Mouse (Mus musculus) kidney, embryonic 16.5 days (tissue): ENCODE measurements around the gene Exoc6b. TPM values are rescaled to one million over a fixed set of nuclear protein-coding genes. Genes with fewer than 3 reads are reported as not detected.

ENCODE experiments used
- ATAC-seq: fragments of 200-750 bp; cut with Nextera tagmentation; 2 replicates; pipeline ENCODE4 v1.8.0; 2017; ENCODE audit warnings: moderate TSS enrichment; ENCODE audit not compliant: low FRiP score, low TSS enrichment
- H3K27ac ChIP-seq: fragments of 300-500 bp; sonication (generic); 2 replicates; pipeline ENCODE4 v1.5.1; 2014; ENCODE audit warnings: low read length
- H3K27me3 ChIP-seq: fragments of 300-500 bp; sonication (generic); 2 replicates; pipeline ENCODE4 v1.6.1; 2014; ENCODE audit warnings: low read length, control low read depth, mixed read lengths; ENCODE audit not compliant: insufficient read depth
- H3K36me3 ChIP-seq: fragments of 300-500 bp; sonication (generic); 2 replicates; pipeline ENCODE4 v1.6.1; 2014; ENCODE audit warnings: low read length, control low read depth, mixed read lengths; ENCODE audit not compliant: insufficient read depth
- H3K4me1 ChIP-seq: fragments of 300-500 bp; sonication (generic); 2 replicates; pipeline ENCODE4 v1.6.1; 2014; ENCODE audit warnings: low read length, control low read depth, mixed read lengths; ENCODE audit not compliant: insufficient read depth
- H3K4me2 ChIP-seq: fragments of 300-500 bp; sonication (generic); replicated peaks from 2 replicates; pipeline ENCODE4 v1.6.1; 2014; ENCODE audit warnings: low read depth, low read length
- H3K4me3 ChIP-seq: fragments of 300-500 bp; sonication (generic); 2 replicates; pipeline ENCODE4 v1.5.1; 2014; ENCODE audit warnings: mild to moderate bottlenecking, low read length
- H3K9ac ChIP-seq: fragments of 300-500 bp; sonication (generic); replicated peaks from 2 replicates; pipeline ENCODE4 v1.6.1; 2014; ENCODE audit warnings: low read length
- H3K9me3 ChIP-seq: fragments of 300-500 bp; sonication (generic); 2 replicates; pipeline ENCODE4 v1.6.1; 2016; ENCODE audit warnings: low read length, control low read depth
- WGBS: fragments of 180-500 bp; shearing (Covaris S2); extraction: QIAGEN DNeasy Blood & Tissue Kit; methylation state at CpG from one replicate; pipeline ENCODE4 v1.1.7; 2014; 5-methylcytosine and 5-hydroxymethylcytosine counted together
- polyA plus RNA-seq: library from polyadenylated mRNA; unstranded; fragments of >200 nt; fragmentation: Nextera tagmentation; extraction: Ambion mirVana; gene quantifications from 2 replicates; pipeline ENCODE4 v1.2.1, GENCODE M21; 2015

Exoc6b gene
- polyA plus RNA-seq, 1 experiment from 2014 or later: 27.6 TPM

GRCm38 (mm10) chr6:85068322-85069022, 841 bp downstream of the Exoc6b start:
- H3K36me3 ChIP-seq: no peaks in the 10 kb centered on the region
- H3K4me1 ChIP-seq: peaks cover 11% of the 10 kb centered on the region
- H3K27ac ChIP-seq: peak overlapping the region; percentile 84
- 3% methylated on average over 17 of the region's 17 CpGs for WGBS
- no peaks in the 10 kb centered on the region for H3K27me3 ChIP-seq
- H3K9ac ChIP-seq: peak overlapping the region; percentile 90
- ATAC-seq: peak; percentile 41; the same call in 1 of the 2 replicates
- peak overlapping the region; percentile 94 for H3K4me3 ChIP-seq
- H3K9me3 ChIP-seq: no peaks in the 10 kb centered on the region
- H3K4me2 ChIP-seq: peak overlapping the region; percentile 88

- ATAC-seq: peak; percentile 23; the same call in 1 of the 2 replicates
- no peak overlapping the region for H3K27ac ChIP-seq
- no peak overlapping the region for H3K9ac ChIP-seq
- no peak overlapping the region for H3K4me2 ChIP-seq
- 29% methylated on average over 1 of the region's 1 CpGs for WGBS
- H3K36me3 ChIP-seq: no peaks in the 10 kb centered on the region
- no peaks in the 10 kb centered on the region for H3K27me3 ChIP-seq
- H3K4me1 ChIP-seq: no peaks in the 10 kb centered on the region
- H3K4me3 ChIP-seq: no peak overlapping the region
- H3K9me3 ChIP-seq: no peaks in the 10 kb centered on the region
Observed at GRCm38 (mm10) chr6:85057641-85058040, 11.7 kb downstream of the Exoc6b start.

- Histone ChIP-seq H3K4me3 (no peak overlapping the region), H3K9ac (no peak overlapping the region), H3K27ac (no peak overlapping the region), H3K36me3 (no peaks in the 10 kb centered on the region), H3K9me3 (no peaks in the 10 kb centered on the region), H3K4me1 (no peaks in the 10 kb centered on the region), H3K4me2 (no peak overlapping the region), H3K27me3 (no peaks in the 10 kb centered on the region)
- ATAC-seq: no peak
- WGBS: 80% methylated on average over 4 of the region's 4 CpGs
Observed at GRCm38 (mm10) chr6:85051109-85051508, 18.2 kb downstream of the Exoc6b start.

- H3K9ac ChIP-seq: no peak overlapping the region
- H3K9me3 ChIP-seq: no peaks in the 10 kb centered on the region
- ATAC-seq: no peak
- H3K4me2 ChIP-seq: no peak overlapping the region
- H3K4me1 ChIP-seq: no peaks in the 10 kb centered on the region
- H3K4me3 ChIP-seq: no peak overlapping the region
- no peak overlapping the region for H3K27ac ChIP-seq
- no peaks in the 10 kb centered on the region for H3K36me3 ChIP-seq
- no peaks in the 10 kb centered on the region for H3K27me3 ChIP-seq
- WGBS: 96% methylated on average over 3 of the region's 3 CpGs
Observed at GRCm38 (mm10) chr6:85046531-85046930, 22.8 kb downstream of the Exoc6b start.

GRCm38 (mm10) chr6:85044621-85045152, 24.6 kb downstream of the Exoc6b start:
- no peak for ATAC-seq
- Histone ChIP-seq H3K4me2 (no peak overlapping the region), H3K9me3 (no peaks in the 10 kb centered on the region), H3K27me3 (no peaks in the 10 kb centered on the region), H3K27ac (no peak overlapping the region), H3K4me3 (no peak overlapping the region), H3K4me1 (no peaks in the 10 kb centered on the region), H3K9ac (no peak overlapping the region), H3K36me3 (no peaks in the 10 kb centered on the region)
- 59% methylated on average over 4 of the region's 4 CpGs for WGBS

- no peaks in the 10 kb centered on the region for H3K9me3 ChIP-seq
- ATAC-seq: no peak
- no peaks in the 10 kb centered on the region for H3K4me1 ChIP-seq
- H3K27ac ChIP-seq: no peak overlapping the region
- H3K27me3 ChIP-seq: no peaks in the 10 kb centered on the region
- no peak overlapping the region for H3K4me3 ChIP-seq
- WGBS: 12% methylated on average over 6 of the region's 6 CpGs
- H3K4me2 ChIP-seq: no peak overlapping the region
- H3K9ac ChIP-seq: no peak overlapping the region
- no peaks in the 10 kb centered on the region for H3K36me3 ChIP-seq
Observed at GRCm38 (mm10) chr6:85037677-85038076, 31.6 kb downstream of the Exoc6b start.

GRCm38 (mm10) chr6:85029671-85030070, 39.6 kb downstream of the Exoc6b start:
- no peak for ATAC-seq
- Histone ChIP-seq H3K9ac (no peak overlapping the region), H3K27me3 (no peaks in the 10 kb centered on the region), H3K4me1 (no peaks in the 10 kb centered on the region), H3K27ac (no peak overlapping the region), H3K9me3 (no peaks in the 10 kb centered on the region), H3K4me3 (no peak overlapping the region), H3K36me3 (no peaks in the 10 kb centered on the region), H3K4me2 (no peak overlapping the region)
- 71% methylated on average over 1 of the region's 1 CpGs for WGBS

GRCm38 (mm10) chr6:85024403-85024802, 44.9 kb downstream of the Exoc6b start:
- H3K27me3 ChIP-seq: no peaks in the 10 kb centered on the region
- H3K4me1 ChIP-seq: 0 out of 2 replicates have a peak, but pooled peaks cover 3% of the 10 kb centered on the region
- ATAC-seq: no peak
- H3K36me3 ChIP-seq: no peaks in the 10 kb centered on the region
- H3K9me3 ChIP-seq: no peaks in the 10 kb centered on the region
- H3K9ac ChIP-seq: no peak overlapping the region
- H3K4me2 ChIP-seq: no peak overlapping the region
- no peak overlapping the region for H3K27ac ChIP-seq
- H3K4me3 ChIP-seq: no peak overlapping the region

- H3K27me3 ChIP-seq: no peaks in the 10 kb centered on the region
- H3K9me3 ChIP-seq: no peaks in the 10 kb centered on the region
- no peak for ATAC-seq
- H3K9ac ChIP-seq: no peak overlapping the region
- H3K4me1 ChIP-seq: no peaks in the 10 kb centered on the region
- no peaks in the 10 kb centered on the region for H3K36me3 ChIP-seq
- WGBS: 30% methylated on average over 2 of the region's 2 CpGs
- H3K27ac ChIP-seq: no peak overlapping the region
- H3K4me3 ChIP-seq: no peak overlapping the region
- H3K4me2 ChIP-seq: no peak overlapping the region
Observed at GRCm38 (mm10) chr6:85017011-85017410, 52.3 kb downstream of the Exoc6b start.

- no peaks in the 10 kb centered on the region for H3K36me3 ChIP-seq
- no peaks in the 10 kb centered on the region for H3K27me3 ChIP-seq
- H3K4me3 ChIP-seq: no peak overlapping the region
- H3K9me3 ChIP-seq: no peaks in the 10 kb centered on the region
- no peaks in the 10 kb centered on the region for H3K4me1 ChIP-seq
- no peak for ATAC-seq
- H3K4me2 ChIP-seq: no peak overlapping the region
- WGBS: 78% methylated on average over 2 of the region's 2 CpGs
- no peak overlapping the region for H3K9ac ChIP-seq
- no peak overlapping the region for H3K27ac ChIP-seq
Observed at GRCm38 (mm10) chr6:85013906-85014305, 55.4 kb downstream of the Exoc6b start.
